Mouse (Mus musculus) MEL (cell line): ENCODE data around the gene Arhgap9.

Experiments used
- CHD1 ChIP-seq: IDR thresholded peaks from 2 replicates; pipeline ENCODE4 v1.6.1; 2012; ENCODE audit warnings: low read depth, mild to moderate bottlenecking, inconsistent platforms, low read length, improper control_type of control experiment
- CTCF ChIP-seq, 3 experiments: IDR thresholded peaks in 2 of 3; conservative IDR thresholded peaks in 1 of 3; 2 replicates each; pipeline ENCODE4 v1.5.1; 2011 to 2012; ENCODE audit warnings: low read length in 3 of 3, low read depth in 2 of 3, mild to moderate bottlenecking in 2 of 3, improper control_type of control experiment in 1 of 3, inconsistent platforms in 1 of 3, mixed read lengths in 1 of 3, moderate library complexity in 1 of 3; ENCODE audit not compliant: control insufficient read depth in 1 of 3, insufficient read depth in 1 of 3, poor library complexity in 1 of 3, severe bottlenecking in 1 of 3
- MAX ChIP-seq: IDR thresholded peaks from 2 replicates; pipeline ENCODE4 v1.6.1; 2011; ENCODE audit warnings: low read length, improper control_type of control experiment
- SMC3 ChIP-seq: IDR thresholded peaks from 2 replicates; pipeline ENCODE4 v1.6.1; 2011; ENCODE audit warnings: low read depth, low read length, improper control_type of control experiment
- ZMIZ1 ChIP-seq: IDR thresholded peaks from 2 replicates; pipeline ENCODE4 v1.6.1; 2012; ENCODE audit warnings: low read depth, mild to moderate bottlenecking, inconsistent platforms, low read length, improper control_type of control experiment, moderate library complexity

GRCm38 (mm10) chr10:127288328-127288799 lies 33.4 kb upstream of the Arhgap9 start:
- TF ChIP-seq CTCF (IDR thresholded peaks at IDR 0.05 in 2 of 3, conservative IDR thresholded peaks at IDR 0.05 in 1 of 3; ENCODE audit: control insufficient read depth in 1 of 3, insufficient read depth in 1 of 3, low read depth in 2 of 3, low read length in 3 of 3, poor library complexity in 1 of 3, severe bottlenecking in 1 of 3) (no peak), CHD1 (no peak), SMC3 (no peak), MAX (no peak), ZMIZ1 (no peak)
